Mouse (Mus musculus) gastrocnemius, postnatal 10 days (tissue): ENCODE data around the gene Grid2ip. TPM values are rescaled to one million over a fixed set of nuclear protein-coding genes. Genes with fewer than 3 reads are reported as not detected.

Experiments used
- DNase-seq: peaks from one replicate; pipeline ENCODE4 v3.0.0; 2021; ENCODE audit warnings: mixed read lengths
- long read RNA-seq, 2 experiments: library from polyadenylated mRNA; stranded (forward); transcript quantifications; one replicate each; pipeline ENCODE4 v2.0.0; 2021
- total RNA-seq, 2 experiments: library from RNA; stranded (reverse); gene quantifications; 2 replicates each; pipeline ENCODE4 v1.2.3; 2021

The Grid2ip gene
- under 1 TPM; 0.05 to 0.11 TPM for total RNA-seq
- long read RNA-seq, experiment 1 = 0 reads
- long read RNA-seq, experiment 2 = 0 reads

DNA sequence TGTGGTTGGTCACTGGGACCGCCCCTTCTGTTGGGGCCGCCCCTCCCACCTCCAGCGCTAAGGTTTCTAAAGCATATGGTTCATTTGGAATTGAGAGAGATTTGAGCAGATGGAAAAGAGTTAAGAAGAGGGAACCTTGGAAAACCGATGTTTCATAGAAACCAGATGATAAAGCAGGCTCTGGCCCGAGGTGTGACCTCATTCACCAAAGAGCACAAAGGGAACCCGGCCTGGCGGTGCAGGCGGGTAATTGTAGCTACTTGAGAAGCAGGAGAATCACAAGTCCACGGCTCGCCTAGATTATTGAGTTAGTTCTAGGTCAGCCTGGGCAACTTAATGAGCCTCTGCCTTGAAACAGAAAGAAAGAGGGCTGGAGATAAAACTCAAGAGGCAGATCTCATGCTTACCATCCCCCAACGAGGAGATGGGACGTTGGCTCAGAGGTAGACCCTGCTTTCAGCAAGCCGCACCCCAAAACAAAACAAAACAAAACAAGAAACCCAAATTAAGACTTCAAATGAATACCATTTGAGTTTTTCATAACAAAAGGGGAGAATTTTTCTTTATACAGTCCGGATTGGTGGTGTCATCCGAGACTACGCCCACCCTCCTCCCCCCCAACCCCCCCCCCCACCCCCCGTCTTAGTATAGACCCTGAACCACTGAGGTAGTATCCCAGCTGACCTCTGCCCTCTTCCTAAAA is at the start of gene Grid2ip:
Gene Grid2ip (plus strand): TSS at position 653 of the 703 bp plus-strand sequence.
- no peak for DNase-seq

DNA sequence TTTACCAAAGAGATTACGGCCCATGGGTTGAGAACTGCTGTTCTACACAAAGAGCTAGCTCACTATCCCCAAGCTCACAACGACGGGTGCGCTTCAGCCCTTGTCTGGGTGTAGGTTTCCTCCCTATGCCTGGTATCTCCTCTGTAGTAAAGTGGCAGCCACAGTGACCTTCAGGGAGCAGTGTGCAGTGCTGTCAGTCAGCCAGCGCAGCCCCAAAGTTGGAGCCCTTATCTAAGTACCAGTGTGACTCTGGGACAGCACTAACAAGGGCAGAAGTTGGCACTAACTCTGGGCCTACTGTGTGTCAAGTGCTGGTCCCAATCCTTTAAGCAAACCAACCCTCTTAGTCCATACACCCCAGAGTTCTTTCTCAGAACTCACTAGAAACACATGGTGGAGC is 48.3 kb upstream of the Grid2ip start:
- DNase-seq = no peak

DNA sequence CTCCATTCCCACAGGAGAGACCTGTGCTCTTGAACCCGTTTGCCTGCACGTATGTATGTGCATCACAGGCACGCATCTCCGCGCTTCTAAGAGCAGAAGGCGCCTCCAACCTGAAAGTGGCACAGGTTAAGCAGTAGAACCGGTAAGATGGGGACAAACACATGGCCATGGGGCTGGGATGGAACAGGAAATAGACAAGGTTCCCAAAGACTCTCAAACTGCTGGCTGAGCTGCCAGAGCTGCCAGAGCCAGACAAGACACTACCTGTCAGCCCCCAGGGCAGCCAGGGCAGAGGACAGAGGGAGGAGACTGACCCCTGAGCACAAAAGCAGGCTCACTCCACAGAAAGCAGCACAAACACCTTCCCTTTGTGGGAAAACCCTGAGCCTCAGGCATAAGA is 47.2 kb upstream of the Grid2ip start:
- no peak for DNase-seq

DNA sequence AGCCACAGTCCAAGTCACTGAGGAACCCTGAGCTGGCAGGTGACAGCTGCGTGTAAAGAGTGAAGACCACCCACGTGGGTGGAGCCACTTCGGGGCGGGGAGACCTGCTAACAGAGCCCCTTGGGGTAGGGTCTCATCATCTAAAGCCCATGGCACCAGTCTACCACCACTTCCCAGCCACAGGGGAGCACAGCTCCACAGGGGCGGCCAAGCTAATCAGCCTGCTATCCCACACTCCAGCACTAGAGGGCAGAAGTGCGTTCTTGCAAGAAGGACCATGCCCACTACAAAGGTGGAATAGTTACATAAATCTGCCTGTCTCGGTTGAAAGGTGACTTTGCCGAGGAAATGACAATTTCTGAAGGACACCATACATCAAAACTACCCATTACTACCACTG is 45.3 kb upstream of the Grid2ip start:
- peak; percentile 81 for DNase-seq

DNA sequence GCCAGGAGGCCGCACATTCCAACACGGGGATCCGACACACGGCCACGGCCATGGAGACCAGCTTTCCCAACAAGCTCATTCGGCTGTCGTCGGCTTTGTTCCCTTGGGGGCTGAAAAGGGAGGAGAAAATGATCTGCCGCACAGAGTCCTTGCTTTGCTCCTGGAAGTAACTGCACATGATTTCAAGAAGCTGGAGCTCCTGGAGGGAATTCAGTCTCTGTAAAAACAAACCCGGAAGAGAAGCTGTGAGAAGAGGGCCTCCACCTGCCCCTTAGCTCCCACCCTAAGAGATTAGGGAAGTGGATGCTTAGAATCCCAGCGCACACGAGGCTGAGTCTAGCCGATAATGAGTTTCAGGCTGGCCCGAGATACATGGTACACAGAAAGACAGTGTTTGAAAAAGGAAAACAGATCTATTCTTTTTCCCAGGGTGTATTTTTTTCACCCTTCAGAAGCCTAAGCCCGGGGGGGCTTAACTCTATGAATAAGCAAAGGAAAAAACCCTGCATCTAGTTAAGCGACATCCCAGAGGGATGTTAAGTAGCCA is 42.9 kb upstream of the Grid2ip start:
- no peak for DNase-seq

DNA sequence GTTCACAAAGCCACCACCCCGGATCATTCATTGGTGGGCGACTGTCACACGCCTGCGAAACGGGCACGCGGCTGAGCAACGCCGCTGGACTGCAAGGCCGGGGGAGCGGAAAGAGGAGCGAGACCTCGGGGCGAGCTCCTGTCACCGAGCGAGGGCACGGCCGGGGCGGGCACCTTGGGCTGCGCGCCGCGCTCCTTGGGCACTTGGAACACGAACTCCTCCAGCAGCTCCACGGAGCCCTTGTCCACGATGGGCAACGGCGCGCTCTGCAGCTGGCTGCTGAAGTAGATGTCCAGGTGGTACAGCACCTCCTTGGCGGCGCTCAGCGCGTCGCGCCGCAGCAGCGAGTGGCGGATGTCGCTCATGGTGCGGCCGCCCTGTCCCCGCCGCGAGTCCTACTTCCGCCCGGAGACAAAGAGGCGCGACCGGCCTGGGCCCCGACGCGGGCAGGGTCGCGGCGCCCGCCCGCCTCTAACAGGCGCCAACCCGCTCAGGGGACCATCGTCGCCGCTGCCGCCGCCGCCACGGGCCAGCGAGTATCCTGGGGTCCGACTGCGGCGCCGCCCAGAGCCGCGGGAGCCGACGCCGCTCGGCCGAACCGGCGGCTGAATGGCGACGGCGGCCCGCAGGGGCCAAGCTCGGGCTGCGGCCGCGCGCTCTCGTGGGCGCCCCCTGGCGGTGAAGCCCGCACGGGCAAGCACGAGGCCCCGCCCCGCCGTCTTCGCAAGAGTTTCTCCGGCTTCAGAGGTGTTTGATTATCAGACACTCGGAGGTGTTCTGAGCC is 42.2 kb upstream of the Grid2ip start, which contains the start of gene E130309D02Rik:
Gene E130309D02Rik (minus strand): TSS at position 631 of the 784 bp plus-strand sequence.
- peak; percentile 96 for DNase-seq

DNA sequence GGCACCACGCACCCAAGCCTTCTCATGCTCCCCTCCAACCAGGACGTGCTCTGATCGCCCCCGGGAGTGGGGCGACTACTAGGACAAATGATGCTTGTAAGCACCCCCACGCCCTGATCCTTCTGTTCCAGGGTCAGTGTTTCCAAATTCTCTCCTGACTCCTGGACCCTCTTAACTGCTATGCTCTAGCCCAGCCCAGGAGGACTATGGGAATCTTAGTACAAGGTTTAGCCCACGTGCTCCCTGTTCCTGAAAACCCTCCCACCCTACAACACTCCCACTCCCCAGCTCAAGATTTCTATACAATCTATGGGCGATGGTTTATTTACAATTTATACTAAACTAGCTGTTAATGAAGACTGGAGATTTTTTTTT is 41.6 kb upstream of the Grid2ip start:
- no peak for DNase-seq

DNA sequence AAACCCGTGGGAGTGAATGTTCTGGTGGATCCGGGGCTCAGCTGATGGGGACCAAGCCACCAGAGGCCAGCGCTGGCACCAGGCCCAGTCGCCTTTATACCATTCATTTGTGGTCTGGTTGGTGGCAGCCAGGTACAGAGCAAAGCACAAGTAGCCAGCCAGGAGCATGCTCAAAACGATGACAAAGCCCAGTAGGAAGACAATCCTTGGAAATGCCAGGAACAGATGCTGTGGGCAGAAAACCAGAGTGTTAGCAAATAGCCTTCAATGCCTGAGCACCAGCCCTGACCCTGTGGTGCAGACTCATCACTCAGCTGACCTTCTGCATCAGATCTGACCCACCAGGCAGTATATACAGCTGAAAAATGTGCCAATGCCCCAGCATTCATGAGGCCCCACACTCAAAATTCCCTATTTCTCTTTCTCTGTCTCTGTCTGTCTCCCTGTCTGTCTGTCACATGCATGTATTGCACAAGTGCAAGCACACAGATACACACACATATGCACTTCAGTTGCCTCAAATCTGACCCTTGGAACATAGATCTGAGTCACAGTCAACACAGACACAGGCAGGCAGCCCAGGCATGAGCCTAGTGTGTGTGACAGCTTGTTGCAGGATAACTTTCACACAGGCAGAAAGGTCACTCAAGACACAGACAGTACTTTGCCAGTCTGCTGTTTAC is 40.4 kb upstream of the Grid2ip start:
- no peak for DNase-seq

DNA sequence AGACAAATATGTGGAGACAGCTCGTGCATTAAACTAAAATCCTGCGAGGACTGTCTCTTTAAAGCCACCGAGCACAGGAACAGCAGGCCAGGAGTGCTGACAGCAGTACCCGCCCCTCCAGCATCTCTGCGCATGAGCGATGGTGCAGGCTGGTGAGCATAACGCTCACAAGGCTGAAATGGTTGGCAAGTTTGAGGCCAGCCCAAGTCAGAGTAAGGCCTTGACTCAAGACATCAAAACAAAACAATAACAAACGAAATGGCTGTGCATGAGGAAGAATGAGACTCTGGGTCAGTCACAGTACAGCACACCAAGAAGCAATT is 39.9 kb upstream of the Grid2ip start:
- no peak for DNase-seq

DNA sequence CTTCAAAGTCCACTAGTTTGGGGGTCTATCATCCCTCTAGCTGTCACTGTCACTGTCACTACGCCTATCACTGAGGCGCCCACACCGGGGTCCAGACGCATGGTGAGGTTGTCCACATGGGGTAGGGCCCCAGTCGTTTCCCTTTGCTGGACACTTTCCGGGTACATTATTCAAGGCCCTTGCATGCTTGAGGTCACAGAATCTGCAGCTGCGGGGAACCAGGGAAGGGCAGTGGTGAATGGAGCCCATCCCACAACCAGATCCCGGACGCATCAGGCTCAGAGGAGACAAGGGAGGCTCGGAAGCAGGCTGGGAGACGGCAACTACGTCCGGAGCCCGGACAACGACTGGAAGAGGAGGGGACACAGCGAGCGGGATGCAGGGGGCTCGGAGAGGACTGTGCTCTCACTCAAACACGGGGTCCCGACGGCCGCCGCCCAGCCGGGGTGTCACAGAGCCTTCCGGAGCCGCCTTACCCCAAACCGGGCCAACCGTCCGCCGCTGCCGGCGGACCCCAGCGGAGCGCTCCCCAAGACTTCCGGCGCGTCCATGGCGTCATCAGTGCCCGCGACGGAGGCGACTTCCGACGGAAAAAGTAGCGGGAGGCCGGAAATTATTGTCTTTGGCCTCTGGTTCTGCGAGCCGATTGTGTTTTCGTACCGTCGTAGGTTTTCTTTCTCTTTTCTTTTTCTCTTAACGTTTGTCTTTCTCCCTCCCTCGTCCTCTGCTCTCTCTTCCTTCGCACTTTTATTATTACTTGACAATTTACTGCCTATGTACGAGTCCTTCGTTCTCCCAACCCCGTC is 28.2 kb upstream of the Grid2ip start, which contains the start of gene Zdhhc4:
Gene Zdhhc4 (minus strand): TSS at position 567 of the 806 bp plus-strand sequence.
- DNase-seq = peak; percentile 96

DNA sequence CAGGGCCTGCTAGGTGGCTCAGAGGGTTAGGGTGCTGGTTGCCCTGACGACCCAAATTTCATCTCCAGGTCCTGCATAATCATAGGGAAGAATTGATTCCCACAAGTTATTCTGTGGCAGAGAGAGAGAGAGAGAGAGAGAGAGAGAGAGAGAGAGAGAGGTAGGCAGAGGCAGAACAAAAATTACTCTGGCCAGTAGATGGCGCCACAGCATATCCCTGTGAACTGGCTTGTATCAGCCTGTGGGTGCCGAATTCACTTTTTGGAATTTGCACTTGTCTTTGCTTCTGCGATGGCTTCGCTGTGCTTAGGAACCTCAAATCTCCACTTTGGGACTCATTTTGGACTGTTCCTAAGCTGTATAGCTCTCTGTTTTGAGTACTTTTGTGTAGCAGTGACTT is 23.3 kb upstream of the Grid2ip start:
- peak; percentile 80 for DNase-seq

DNA sequence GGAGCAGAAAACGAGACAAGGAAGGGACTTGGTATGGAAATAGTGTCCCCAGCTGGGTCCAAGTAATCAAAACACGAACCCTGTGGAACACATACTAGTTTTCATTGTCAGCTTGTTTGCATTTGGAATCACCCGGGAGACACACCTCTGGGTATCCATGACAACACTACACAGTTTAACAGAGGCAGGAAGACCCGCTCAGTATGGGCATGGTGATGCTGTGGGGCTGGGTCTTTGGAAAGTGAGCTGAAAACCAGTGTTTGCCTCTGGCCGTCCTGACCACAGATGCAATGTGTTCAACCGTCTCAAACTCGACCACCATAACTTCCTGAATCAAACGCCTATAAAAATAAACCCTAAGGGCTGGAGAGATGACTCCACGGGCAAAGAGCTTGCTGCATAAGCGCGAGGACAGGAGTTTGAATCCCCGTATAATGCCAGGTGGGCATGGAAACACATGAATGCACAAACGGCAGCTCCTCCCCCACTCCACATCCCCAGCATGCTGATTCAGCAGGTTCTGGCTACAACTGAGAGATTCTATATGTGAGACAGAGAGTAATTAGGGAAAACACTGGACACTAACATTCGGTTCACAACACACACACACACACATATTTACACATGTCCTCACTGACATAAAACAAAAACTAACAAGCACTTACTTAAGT is 22.6 kb upstream of the Grid2ip start:
- DNase-seq = no peak

DNA sequence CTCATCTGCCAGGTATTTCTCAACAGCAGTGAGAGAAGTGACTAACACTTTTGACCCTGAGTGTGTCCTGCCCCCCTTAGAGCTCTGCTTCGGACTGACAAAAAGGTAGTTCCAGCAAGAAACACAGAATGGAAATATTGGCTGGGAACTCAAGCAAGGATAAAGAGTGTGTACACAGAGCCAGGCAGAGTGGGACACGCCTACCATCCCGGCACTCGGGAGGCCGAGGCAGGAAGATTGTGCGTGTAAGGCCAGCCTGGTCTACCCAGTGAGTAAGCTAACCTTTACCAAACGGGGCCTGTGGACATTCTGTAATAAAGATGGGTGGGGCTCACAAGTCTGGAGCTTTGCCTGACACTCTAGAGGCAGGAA is 22.1 kb upstream of the Grid2ip start:
- no peak for DNase-seq

DNA sequence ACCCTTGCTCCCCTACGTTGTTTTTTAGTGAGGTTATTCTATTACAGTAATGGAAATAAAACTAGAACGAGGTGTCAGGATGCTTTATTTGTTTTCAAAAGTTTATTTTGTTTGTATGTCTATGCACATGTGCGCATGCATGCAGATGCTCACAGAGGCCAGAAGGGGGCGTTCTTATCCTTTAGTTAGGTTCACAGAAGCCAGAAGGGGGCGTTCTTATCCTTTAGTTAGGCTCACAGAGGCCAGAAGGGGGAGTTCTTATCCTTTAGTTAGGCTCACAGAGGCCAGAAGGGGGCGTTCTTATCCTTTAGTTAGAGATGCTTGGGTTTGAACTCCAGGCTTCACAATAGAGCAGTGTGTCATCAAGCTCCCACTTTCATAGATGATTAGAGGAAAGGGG is 20.6 kb upstream of the Grid2ip start:
- no peak for DNase-seq

DNA sequence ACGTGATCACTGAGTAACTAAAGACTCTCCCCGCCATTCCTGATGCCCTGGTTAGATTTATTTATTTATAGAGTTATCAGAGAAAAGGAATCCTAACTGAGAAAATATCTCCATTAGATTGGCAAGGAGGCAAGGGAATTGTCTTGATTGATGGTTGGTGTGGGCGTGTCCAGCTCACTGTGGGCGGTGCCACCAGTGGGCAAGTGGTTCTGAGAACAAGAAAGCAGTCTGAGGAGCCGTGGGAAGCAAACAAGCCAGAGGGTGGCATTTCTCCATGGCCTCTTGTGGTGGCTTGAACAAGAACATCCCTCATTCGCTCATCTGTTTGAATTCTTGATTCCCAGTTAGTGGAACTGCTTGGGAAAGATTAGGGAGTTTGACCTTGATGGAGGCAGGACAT is 17.5 kb upstream of the Grid2ip start:
- no peak for DNase-seq

DNA sequence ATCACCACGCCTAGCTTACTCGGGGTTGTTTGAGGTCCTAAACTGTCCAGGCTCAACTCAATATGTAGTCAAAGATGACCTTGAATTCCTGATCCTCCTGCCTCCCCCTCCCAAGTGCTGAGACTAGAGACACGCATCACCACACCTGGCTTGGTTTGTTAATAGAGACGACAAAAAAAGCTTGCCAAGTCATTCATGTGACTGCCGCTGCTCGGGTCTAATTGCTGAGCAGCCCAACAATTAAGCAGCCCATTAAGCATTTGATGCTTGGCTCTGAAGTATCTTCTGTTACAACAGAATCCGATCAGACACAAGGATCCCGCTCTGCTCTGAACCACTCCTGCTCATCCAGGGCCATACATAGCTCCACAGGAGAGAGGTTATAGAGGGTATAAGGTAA is 10.8 kb upstream of the Grid2ip start:
- no peak for DNase-seq

DNA sequence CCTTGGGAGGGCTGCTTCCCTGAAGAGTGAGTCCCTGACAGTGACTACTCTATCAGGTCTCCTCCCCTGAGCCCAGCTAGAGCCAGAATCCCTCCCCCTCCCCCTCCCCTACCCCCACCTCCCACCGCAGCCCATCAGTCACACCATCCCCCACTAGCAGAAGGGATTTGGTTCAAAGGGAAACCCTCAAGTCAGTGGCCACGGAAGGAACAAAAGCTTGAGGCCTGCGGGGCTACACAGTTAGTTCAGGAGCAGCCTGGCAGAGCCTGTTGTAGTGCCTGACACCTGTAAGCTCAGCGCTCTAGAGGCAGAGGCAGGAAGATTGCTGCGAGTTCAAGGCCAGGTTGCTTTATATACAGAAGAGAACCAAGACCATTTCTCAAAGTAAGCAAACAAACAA is 1.1 kb upstream of the Grid2ip start:
- DNase-seq = no peak

DNA sequence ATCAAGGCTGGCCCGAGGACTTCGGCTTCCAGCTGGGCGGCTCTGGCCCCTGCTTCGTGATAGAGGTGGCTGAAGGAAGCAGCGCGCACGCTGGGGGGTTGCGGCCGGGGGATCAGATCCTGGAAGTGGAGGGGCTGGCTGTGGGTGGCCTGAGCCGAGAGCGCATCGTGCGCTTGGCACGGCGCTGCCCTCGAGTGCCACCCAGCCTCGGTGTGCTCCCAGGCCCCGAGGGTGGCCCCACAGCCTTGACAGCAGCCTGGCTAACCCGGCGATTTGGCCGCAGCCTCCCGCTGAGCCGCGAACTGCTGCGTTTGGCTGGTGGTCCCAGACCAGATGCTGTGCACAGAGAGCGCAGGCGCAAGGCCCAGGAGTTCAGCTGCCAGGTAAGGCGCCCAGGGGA is 426 bp downstream of the Grid2ip start:
- no peak for DNase-seq

DNA sequence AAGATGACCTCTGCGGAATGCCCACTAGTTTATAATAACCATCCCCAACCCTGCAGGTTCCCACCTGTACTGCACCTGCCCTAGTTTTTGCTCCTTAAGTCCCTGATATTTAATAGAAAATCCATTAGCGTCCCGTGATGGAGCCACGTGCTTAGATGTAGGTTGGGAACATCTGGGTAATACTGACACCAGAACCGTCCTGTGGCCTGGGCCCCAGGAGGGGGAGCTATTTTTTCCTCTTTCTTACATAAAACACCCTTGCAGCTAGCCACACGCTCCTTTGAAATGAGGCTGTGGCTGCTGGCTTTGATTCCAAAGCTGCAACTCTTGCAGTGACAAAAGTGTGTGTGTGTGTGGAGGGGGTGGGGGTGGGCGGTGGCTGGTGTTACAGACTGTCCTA is 2.1 kb downstream of the Grid2ip start:
- no peak for DNase-seq

DNA sequence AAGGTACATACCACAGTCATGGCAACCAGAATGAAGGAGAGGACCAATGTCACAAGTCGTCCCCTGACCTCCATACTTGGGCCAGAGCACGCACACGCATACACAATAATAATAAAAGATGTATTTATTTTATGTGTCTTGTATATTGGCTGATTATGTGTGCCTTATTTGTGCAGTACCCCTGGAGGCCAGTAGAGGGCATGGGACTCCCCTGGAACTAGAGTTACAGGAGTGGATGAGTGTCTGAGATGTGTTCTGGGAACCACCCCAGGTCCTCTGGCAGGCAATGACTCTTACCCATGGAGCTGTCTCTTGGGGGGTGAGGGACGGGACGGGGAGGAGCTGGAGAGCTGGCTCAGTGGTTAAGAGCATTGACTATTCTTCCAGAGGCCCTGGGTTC is 2.9 kb downstream of the Grid2ip start:
- DNase-seq = no peak

DNA sequence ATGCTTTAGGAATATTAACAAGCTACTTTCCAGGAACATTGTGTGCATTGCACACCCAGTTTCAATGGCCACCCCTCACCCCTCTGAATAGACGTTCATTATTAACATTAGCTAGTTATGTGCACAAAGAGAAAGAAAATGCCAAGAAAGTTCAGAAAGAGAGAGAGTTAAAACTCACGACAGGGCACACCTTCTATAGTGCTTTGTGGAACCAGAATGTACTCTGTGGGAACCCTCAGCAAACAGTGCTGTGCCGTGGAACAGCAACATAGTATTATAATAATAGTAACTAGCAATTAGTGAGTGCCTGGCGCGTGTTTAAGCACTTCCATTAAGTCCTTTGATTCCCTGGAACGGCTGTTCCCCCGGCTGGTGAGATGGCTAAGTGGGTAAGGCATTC is 4.3 kb downstream of the Grid2ip start:
- no peak for DNase-seq
